27 mouse cellular contexts compared by ENCODE assay signal in genomic region chr1:71127171-71127570, GRCm38 (mm10).
"Had no signal": no experiment of that assay in that cellular context is flagged by ENCODE, and none has a peak within 500 bp of the region (broad histone marks: within the 10 kb centered on the region; RNA-seq: fewer than 3 reads in every experiment).

No protein-coding gene starts in this region.

- H3K4me2 ChIP-seq: heart, embryonic 11.5 days; heart, embryonic 13.5 days; heart, embryonic 15.5 days; hindbrain, embryonic 13.5 days; hindbrain, embryonic 15.5 days; kidney, embryonic 15.5 days; limb, embryonic 13.5 days; limb, embryonic 15.5 days; liver, embryonic 12.5 days had no signal

- H3K9ac ChIP-seq: heart, embryonic 13.5 days; heart, embryonic 15.5 days; hindbrain, embryonic 13.5 days; hindbrain, embryonic 15.5 days; kidney, embryonic 15.5 days; limb, embryonic 13.5 days; limb, embryonic 15.5 days; liver, embryonic 12.5 days; liver, embryonic 14.5 days had no signal

- ATAC-seq: hindbrain, postnatal 0 days; intestine, embryonic 16.5 days; liver, embryonic 12.5 days had no signal

- DNase-seq: gastrocnemius, postnatal 14 days; gastrocnemius, postnatal 36 days; heart, adult 11 months; heart, adult 2 months; heart, postnatal 14 days; heart, postnatal 36 days; kidney, adult 11 months; kidney, adult 2 months; kidney, adult 9 months; kidney, postnatal 14 days; kidney, postnatal 36 days; layer of hippocampus, adult 9-11 months; layer of hippocampus, postnatal 36 days; left cerebral cortex, postnatal 4 days had no signal

- H3K36me3 ChIP-seq: heart, embryonic 13.5 days; heart, embryonic 15.5 days; hindbrain, embryonic 13.5 days; hindbrain, embryonic 15.5 days; kidney, embryonic 15.5 days; limb, embryonic 13.5 days; limb, embryonic 15.5 days; liver, embryonic 12.5 days had no signal

- H3K4me1 ChIP-seq: heart, embryonic 13.5 days; heart, embryonic 15.5 days; hindbrain, embryonic 13.5 days; hindbrain, embryonic 15.5 days; kidney, embryonic 15.5 days; limb, embryonic 13.5 days; limb, embryonic 15.5 days; liver, embryonic 12.5 days had no signal

- H3K4me3 ChIP-seq: heart, adult 2 months; heart, embryonic 13.5 days; heart, embryonic 15.5 days; hindbrain, embryonic 13.5 days; hindbrain, embryonic 15.5 days; kidney, embryonic 15.5 days; limb, embryonic 13.5 days; limb, embryonic 15.5 days; liver, embryonic 12.5 days had no signal

- H3K9me3 ChIP-seq: heart, embryonic 13.5 days; heart, embryonic 15.5 days; hindbrain, embryonic 13.5 days; hindbrain, embryonic 15.5 days; kidney, embryonic 15.5 days; limb, embryonic 15.5 days; liver, embryonic 12.5 days had no signal

- H3K27ac ChIP-seq: heart, adult 2 months; heart, embryonic 13.5 days; heart, embryonic 15.5 days; hindbrain, embryonic 13.5 days; hindbrain, embryonic 15.5 days; hindbrain, postnatal 0 days; kidney, embryonic 15.5 days; kidney, postnatal 0 days; limb, embryonic 13.5 days; limb, embryonic 15.5 days; liver, embryonic 12.5 days; liver, embryonic 14.5 days had no signal

- H3K27me3 ChIP-seq: heart, embryonic 13.5 days; heart, embryonic 15.5 days; hindbrain, embryonic 13.5 days; hindbrain, embryonic 15.5 days; kidney, embryonic 15.5 days; limb, embryonic 13.5 days; limb, embryonic 15.5 days; liver, embryonic 12.5 days had no signal
